Mouse (Mus musculus) monocyte, adult 2 months (primary cell): ENCODE data around the gene Hivep3.
A peak's percentile ranks its signal among the peaks of the same experiment; 100 is the strongest.

ENCODE experiments used
- DNase-seq, 2 experiments: peaks; one replicate each; pipeline ENCODE4 v3.0.0; 2022; ENCODE audit warnings: low spot score in 2 of 2, low read depth in 1 of 2

Gene Hivep3

GRCm38 (mm10) chr4:119973729-119974605 is 240.4 kb downstream of the Hivep3 start:
- DNase-seq: no peak

GRCm38 (mm10) chr4:119975242-119975641 is 241.7 kb downstream of the Hivep3 start:
- no peak for DNase-seq

- DNase-seq: no peak
These were observed 242.2 kb downstream of the Hivep3 start for GRCm38 (mm10) chr4:119975822-119976221.

- DNase-seq: no peak
These were observed 243.0 kb downstream of the Hivep3 start for GRCm38 (mm10) chr4:119976428-119977168.

- DNase-seq: peak; percentile 11 to 36
These were observed 244.4 kb downstream of the Hivep3 start for GRCm38 (mm10) chr4:119977817-119978491.

- DNase-seq: no peak
These were observed 245.8 kb downstream of the Hivep3 start for GRCm38 (mm10) chr4:119979238-119979829.

GRCm38 (mm10) chr4:119979918-119980317 is 246.3 kb downstream of the Hivep3 start:
- no peak for DNase-seq

- no peak for DNase-seq
These were observed 247.6 kb downstream of the Hivep3 start for GRCm38 (mm10) chr4:119981047-119981720.

- no peak for DNase-seq
These were observed 252.5 kb downstream of the Hivep3 start for GRCm38 (mm10) chr4:119986065-119986464.

- no peak for DNase-seq
These were observed 253.2 kb downstream of the Hivep3 start for GRCm38 (mm10) chr4:119986580-119987291.

- no peak for DNase-seq
These were observed 253.9 kb downstream of the Hivep3 start for GRCm38 (mm10) chr4:119987376-119988087.

- no peak for DNase-seq
These were observed 255.6 kb downstream of the Hivep3 start for GRCm38 (mm10) chr4:119989031-119989693.

GRCm38 (mm10) chr4:119990346-119990745 is 256.8 kb downstream of the Hivep3 start:
- DNase-seq: no peak

GRCm38 (mm10) chr4:119990841-119991240 is 257.3 kb downstream of the Hivep3 start:
- DNase-seq: no peak

GRCm38 (mm10) chr4:119991758-119992157 is 258.2 kb downstream of the Hivep3 start:
- DNase-seq: no peak

GRCm38 (mm10) chr4:119996377-119996776 is 262.8 kb downstream of the Hivep3 start:
- DNase-seq: no peak

- DNase-seq: no peak
These were observed 263.8 kb downstream of the Hivep3 start for GRCm38 (mm10) chr4:119997351-119997750.

GRCm38 (mm10) chr4:119998911-119999310 is 265.3 kb downstream of the Hivep3 start:
- no peak for DNase-seq

GRCm38 (mm10) chr4:120000881-120001280 is 267.3 kb downstream of the Hivep3 start:
- DNase-seq: no peak
